Mouse (Mus musculus): ENCODE measurements at regions not wholly inside any gene's neighbourhood (a gene's known extent, or its start where the extent isn't known, plus 50 kb on each side); places are given as distances from the start of the nearest gene placed in this dataset.

DNA sequence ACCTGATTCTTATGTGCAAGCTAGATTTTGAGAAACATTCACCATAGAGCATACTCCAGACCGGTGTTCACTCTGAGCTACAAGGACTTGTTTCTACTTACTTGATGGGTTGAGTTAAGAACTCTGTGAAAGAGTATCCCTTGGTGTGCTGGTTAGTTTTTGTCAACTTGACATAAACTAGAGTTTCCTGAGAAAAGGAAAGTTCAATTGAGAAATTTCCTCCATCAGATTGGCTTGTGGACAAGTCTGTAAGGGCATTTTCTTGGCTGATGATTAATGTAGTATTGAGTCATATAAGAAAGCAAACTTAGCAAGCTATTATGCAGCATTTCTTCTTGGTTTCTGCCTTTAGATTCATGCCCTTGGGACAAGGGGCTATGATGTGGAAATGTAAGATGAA, 291.5 kb downstream of the Diras2 start:
- no peak for TF ChIP-seq CTCF (IDR thresholded peaks at IDR 0.05; ENCODE audit: insufficient read depth, low read depth, low read length)
- no peak for TF ChIP-seq POLR2A (IDR thresholded peaks at IDR 0.05; ENCODE audit: insufficient read depth, low read depth, low read length)

Measured in olfactory bulb, adult 2 months (tissue).